In the genomic region with DNA sequence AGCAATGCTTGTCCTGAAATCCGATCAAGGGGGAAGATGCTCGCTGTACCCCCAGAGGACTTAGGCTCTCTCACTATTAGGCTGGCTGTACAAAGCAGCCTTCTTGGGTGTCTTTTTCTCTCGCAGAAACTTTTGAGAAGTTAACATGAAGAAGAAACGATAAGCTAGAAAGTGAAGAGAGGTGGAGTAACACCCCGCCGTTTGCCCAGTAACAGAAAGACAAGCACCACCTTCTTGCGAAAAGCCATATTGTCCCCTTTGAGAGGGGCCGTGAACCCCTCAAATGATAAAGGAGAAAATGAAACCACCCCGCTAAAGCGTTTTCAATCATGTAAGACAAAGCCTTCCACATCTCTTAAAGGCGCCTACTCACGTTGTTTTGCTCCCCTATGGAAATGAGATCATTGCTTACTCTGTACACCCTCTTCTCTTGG, we compare ENCODE assay signal across 8 mouse cellular contexts. TPM values are rescaled to one million over a fixed set of nuclear protein-coding genes. Genes with fewer than 3 reads are reported as not detected.
DNase-seq lines count a peak whose midpoint lies in the region; ATAC-seq lines count a peak whose summit lies in the region.

No protein-coding gene starts in this region.

- 0 out of 2 replicates have a peak, but pooled peaks have one; percentile 7 for ATAC-seq in lung, embryonic 15.5 days (ENCODE audit: borderline replicate concordance, extremely low read depth, low FRiP score, low TSS enrichment)
- ATAC-seq in hindbrain, embryonic 13.5 days (ENCODE audit: low FRiP score), result no peak
- peak; percentile 18 for ATAC-seq in megakaryocyte progenitor cell, adult 5-6 weeks (replicated peaks; ENCODE audit: poor library complexity)

- H3K9me3 ChIP-seq in lung, embryonic 15.5 days, result no peaks in the 10 kb centered on the region
- H3K9me3 ChIP-seq in hindbrain, embryonic 13.5 days, result no peaks in the 10 kb centered on the region

- 0 out of 2 replicates have a peak, but pooled peaks cover 5% of the 10 kb centered on the region for H3K4me1 ChIP-seq in lung, embryonic 15.5 days
- H3K4me1 ChIP-seq in hindbrain, embryonic 13.5 days (replicated peaks), result peaks cover 10% of the 10 kb centered on the region

- H3K4me3 ChIP-seq in lung, embryonic 15.5 days, result peak overlapping the region; percentile 72
- peak overlapping the region; percentile 90 for H3K4me3 ChIP-seq in hindbrain, embryonic 13.5 days

- no peak for DNase-seq in lung, adult 18-20 months
- DNase-seq in c-Kit-positive CD71-positive TER-119-negative erythroid progenitor cells, embryonic 14.5 days (ENCODE audit: low read depth), result peak; percentile 53
- no peak for DNase-seq in layer of hippocampus, postnatal 14 days (ENCODE audit: low spot score in 2 of 2)
- no peak for DNase-seq in kidney, adult 9 months
- no peak for DNase-seq in layer of hippocampus, adult 8-10 months (ENCODE audit: low spot score in 2 of 2)

- peak overlapping the region; percentile 91 for H3K27ac ChIP-seq in lung, embryonic 15.5 days
- H3K27ac ChIP-seq in hindbrain, embryonic 13.5 days, result peak overlapping the region; percentile 80

- no peaks in the 10 kb centered on the region for H3K27me3 ChIP-seq in lung, embryonic 15.5 days
- no peaks in the 10 kb centered on the region for H3K27me3 ChIP-seq in hindbrain, embryonic 13.5 days

- H3K9ac ChIP-seq in lung, embryonic 15.5 days, result peak overlapping the region; percentile 78
- H3K9ac ChIP-seq in hindbrain, embryonic 13.5 days, result peak overlapping the region; percentile 88

- 1% methylated on average over 12 of the region's 12 CpGs for WGBS in lung, embryonic 15.5 days
- 4% methylated on average over 12 of the region's 12 CpGs for WGBS in hindbrain, embryonic 13.5 days

- peak overlapping the region; percentile 72 for H3K4me2 ChIP-seq in lung, embryonic 15.5 days
- peak overlapping the region; percentile 89 for H3K4me2 ChIP-seq in hindbrain, embryonic 13.5 days

- H3K36me3 ChIP-seq in lung, embryonic 15.5 days, result no peaks in the 10 kb centered on the region
- H3K36me3 ChIP-seq in hindbrain, embryonic 13.5 days, result no peaks in the 10 kb centered on the region

RNA-seq across cellular contexts. Expression of gene Tank, which starts 15.5 kb away (rescaled TPM):
- 32.4 and 32.6 TPM in 2 replicates for polyA plus RNA-seq in lung, embryonic 15.5 days (2015; fragmentation: Nextera tagmentation; extraction: Ambion mirVana)
- polyA plus RNA-seq in hindbrain, embryonic 13.5 days (2015; fragmentation: Nextera tagmentation; extraction: Ambion mirVana), result 25.3 and 26.8 TPM in 2 replicates
- total RNA-seq in megakaryocyte progenitor cell, adult 5-6 weeks (2015), result 132 and 135 TPM in 2 replicates
- total RNA-seq in megakaryocyte progenitor cell, adult 5-6 weeks (2017), result 84.7 and 93.1 TPM in 2 replicates
- total RNA-seq in layer of hippocampus, postnatal 14 days (2021), result 10 to 100 TPM; 31.8 to 32.6 TPM
- total RNA-seq in layer of hippocampus, adult 8-10 months (2022), result 10 to 100 TPM; 23.5 to 30.1 (median 25.9) TPM
